Mouse (Mus musculus) midbrain, embryonic 13.5 days (tissue): ENCODE data around the gene Slc1a5. TPM values are rescaled to one million over a fixed set of nuclear protein-coding genes. Genes with fewer than 3 reads are reported as not detected.

ENCODE experiments used
- ATAC-seq: fragments of 200-750 bp; cut with Nextera tagmentation; 2 replicates; pipeline ENCODE4 v1.8.0; 2017; ENCODE audit warnings: mild to moderate bottlenecking, moderate TSS enrichment, moderate library complexity
- H3K27ac ChIP-seq: fragments of 300-500 bp; sonication (generic); 2 replicates; pipeline ENCODE4 v1.5.1; 2015; ENCODE audit warnings: inconsistent platforms, mild to moderate bottlenecking, moderate library complexity
- H3K27me3 ChIP-seq: fragments of 300-500 bp; sonication (generic); 2 replicates; pipeline ENCODE4 v1.6.1; 2015; ENCODE audit warnings: mild to moderate bottlenecking, inconsistent platforms
- H3K36me3 ChIP-seq: fragments of 300-500 bp; sonication (generic); 2 replicates; pipeline ENCODE4 v1.6.1; 2015; ENCODE audit warnings: mild to moderate bottlenecking, inconsistent platforms
- H3K4me1 ChIP-seq: fragments of 300-500 bp; sonication (generic); replicated peaks from 2 replicates; pipeline ENCODE4 v1.6.1; 2015; ENCODE audit warnings: inconsistent platforms
- H3K4me2 ChIP-seq: fragments of 300-500 bp; sonication (generic); replicated peaks from 2 replicates; pipeline ENCODE4 v1.6.1; 2015; ENCODE audit warnings: moderate library complexity, mild to moderate bottlenecking, inconsistent platforms
- H3K4me3 ChIP-seq: fragments of 300-500 bp; sonication (generic); replicated peaks from 2 replicates; pipeline ENCODE4 v1.5.1; 2015; ENCODE audit warnings: mild to moderate bottlenecking, inconsistent platforms
- H3K9ac ChIP-seq: fragments of 300-500 bp; sonication (generic); replicated peaks from 2 replicates; pipeline ENCODE4 v1.6.1; 2015; ENCODE audit warnings: mild to moderate bottlenecking, inconsistent platforms
- H3K9me3 ChIP-seq: fragments of 300-500 bp; sonication (generic); 2 replicates; pipeline ENCODE4 v1.6.1; 2016; ENCODE audit warnings: mild to moderate bottlenecking, inconsistent platforms
- WGBS: fragments of 180-500 bp; shearing (Covaris S2); methylation state at CpG from one replicate; pipeline ENCODE4 v1.1.7; 2015; 5-methylcytosine and 5-hydroxymethylcytosine counted together
- polyA plus RNA-seq: library from polyadenylated mRNA; unstranded; fragments of >200 nt; fragmentation: Nextera tagmentation; extraction: Ambion mirVana; gene quantifications from 2 replicates; pipeline ENCODE4 v1.2.1, GENCODE M21; 2015

Slc1a5 gene
- polyA plus RNA-seq, 1 experiment from 2014 or later = 14.9 TPM

DNA sequence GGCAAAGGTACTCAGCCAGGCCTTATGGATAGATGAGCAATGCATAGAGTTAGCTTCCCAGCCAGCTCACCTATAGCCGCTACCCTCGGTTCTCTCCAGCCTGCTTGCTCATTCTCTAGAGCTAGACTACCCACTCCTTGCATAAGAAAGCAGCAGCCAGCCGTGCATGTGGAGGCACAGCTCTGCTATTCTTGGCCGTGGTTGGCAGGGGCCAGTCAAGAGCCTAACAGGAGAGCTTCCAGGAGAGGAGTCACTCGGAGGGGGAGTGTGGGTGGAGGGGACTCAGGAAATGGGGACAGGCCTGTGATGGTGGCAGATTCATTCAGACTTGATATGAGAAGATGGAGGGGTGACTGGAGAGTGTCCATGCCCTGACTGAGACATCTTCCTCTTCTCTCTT, 42.6 kb downstream of the Slc1a5 start:
- WGBS = 82% methylated on average over 5 of the region's 5 CpGs
- H3K9ac ChIP-seq = 0 out of 2 replicates have a peak overlapping the region, but pooled peaks have one; percentile 2
- H3K27me3 ChIP-seq = no peaks in the 10 kb centered on the region
- no peak overlapping the region for H3K4me2 ChIP-seq
- no peak overlapping the region for H3K4me3 ChIP-seq
- no peak for ATAC-seq
- peaks cover 66% of the 10 kb centered on the region for H3K36me3 ChIP-seq
- no peak overlapping the region for H3K27ac ChIP-seq
- H3K9me3 ChIP-seq = no peaks in the 10 kb centered on the region
- peaks cover 55% of the 10 kb centered on the region for H3K4me1 ChIP-seq

DNA sequence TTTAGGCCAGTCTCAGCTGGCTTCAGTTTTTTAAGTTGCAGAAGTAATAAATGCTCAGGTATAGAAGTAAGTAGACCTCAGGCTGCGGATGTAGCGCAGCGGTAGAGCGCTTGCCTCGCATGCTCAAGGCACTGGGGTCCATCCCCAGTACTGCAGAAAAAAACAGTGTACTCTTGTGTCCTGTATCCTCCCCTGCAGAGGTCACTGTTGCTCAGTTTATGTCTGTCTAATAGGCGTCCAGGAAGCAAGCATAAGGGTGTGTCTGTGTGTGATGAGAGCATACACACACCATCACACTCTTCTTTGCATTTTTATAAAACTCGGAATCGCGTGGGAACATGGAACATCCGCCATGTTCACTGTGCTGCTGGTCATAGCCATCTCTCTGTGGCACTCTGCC, 44.6 kb downstream of the Slc1a5 start:
- Histone ChIP-seq H3K9ac (no peak overlapping the region), H3K9me3 (no peaks in the 10 kb centered on the region), H3K27ac (no peak overlapping the region), H3K4me2 (no peak overlapping the region), H3K27me3 (no peaks in the 10 kb centered on the region), H3K4me1 (peaks cover 34% of the 10 kb centered on the region), H3K4me3 (no peak overlapping the region), H3K36me3 (peaks cover 86% of the 10 kb centered on the region)
- WGBS = 83% methylated on average over 10 of the region's 10 CpGs
- ATAC-seq = no peak

GRCm38 (mm10) chr7:16826571-16826970, 45.4 kb downstream of the Slc1a5 start:
- no peak for ATAC-seq
- Histone ChIP-seq H3K4me2 (no peak overlapping the region), H3K36me3 (peaks cover 94% of the 10 kb centered on the region), H3K27me3 (no peaks in the 10 kb centered on the region), H3K9me3 (no peaks in the 10 kb centered on the region), H3K4me3 (no peak overlapping the region), H3K9ac (no peak overlapping the region), H3K27ac (no peak overlapping the region), H3K4me1 (peaks cover 27% of the 10 kb centered on the region)
- 79% methylated on average over 5 of the region's 5 CpGs for WGBS

DNA sequence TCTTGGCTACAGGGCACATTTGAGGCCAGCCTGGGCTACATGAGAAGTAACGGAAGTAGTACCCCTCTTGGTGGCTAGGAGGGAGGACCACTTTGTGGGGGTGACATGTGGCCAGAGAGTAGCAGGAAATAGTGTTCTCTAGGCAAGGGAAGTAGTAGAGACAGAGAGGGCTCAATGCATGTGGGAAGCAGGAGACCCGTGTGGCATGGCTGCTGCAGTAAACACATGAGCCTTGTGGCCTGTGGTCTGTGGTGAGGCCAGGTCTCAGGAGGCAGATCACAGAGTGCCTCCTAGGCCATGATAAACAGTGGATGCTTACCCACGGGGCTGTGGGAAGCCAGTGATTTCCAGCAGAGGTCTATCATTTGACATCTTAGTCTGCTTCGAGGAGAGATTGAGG, 46.1 kb downstream of the Slc1a5 start:
- 86% methylated on average over 4 of the region's 4 CpGs for WGBS

DNA sequence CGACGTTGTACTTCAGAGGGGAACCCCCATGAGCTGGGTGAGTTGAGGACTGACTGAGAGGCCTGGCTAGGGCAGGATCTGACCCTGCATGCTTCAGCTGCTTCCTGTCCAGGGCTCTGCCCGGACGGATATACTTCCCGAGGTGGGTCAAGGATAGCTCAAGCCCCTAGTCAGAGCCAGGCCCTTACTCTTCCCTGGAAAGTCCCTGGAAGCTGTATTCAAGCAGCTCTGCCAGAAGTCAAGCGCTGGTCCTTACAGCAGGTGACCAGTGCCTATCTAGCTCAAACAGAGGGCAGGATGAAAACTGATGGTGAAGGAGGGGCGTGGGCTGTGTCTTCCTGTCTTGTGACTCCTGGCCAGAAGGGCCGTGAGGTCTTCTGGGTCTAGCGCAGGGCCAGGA, 49.3 kb downstream of the Slc1a5 start:
- 91% methylated on average over 9 of the region's 9 CpGs for WGBS

More for the DNA sequence above, 46.1 kb downstream of the Slc1a5 start:
- H3K27ac ChIP-seq = no peak overlapping the region
- no peak overlapping the region for H3K4me2 ChIP-seq
- H3K36me3 ChIP-seq = peaks cover 98% of the 10 kb centered on the region
- no peak overlapping the region for H3K9ac ChIP-seq
- no peak overlapping the region for H3K4me3 ChIP-seq
- no peaks in the 10 kb centered on the region for H3K27me3 ChIP-seq
- H3K9me3 ChIP-seq = no peaks in the 10 kb centered on the region
- H3K4me1 ChIP-seq = peaks cover 19% of the 10 kb centered on the region
- no peak for ATAC-seq

DNA sequence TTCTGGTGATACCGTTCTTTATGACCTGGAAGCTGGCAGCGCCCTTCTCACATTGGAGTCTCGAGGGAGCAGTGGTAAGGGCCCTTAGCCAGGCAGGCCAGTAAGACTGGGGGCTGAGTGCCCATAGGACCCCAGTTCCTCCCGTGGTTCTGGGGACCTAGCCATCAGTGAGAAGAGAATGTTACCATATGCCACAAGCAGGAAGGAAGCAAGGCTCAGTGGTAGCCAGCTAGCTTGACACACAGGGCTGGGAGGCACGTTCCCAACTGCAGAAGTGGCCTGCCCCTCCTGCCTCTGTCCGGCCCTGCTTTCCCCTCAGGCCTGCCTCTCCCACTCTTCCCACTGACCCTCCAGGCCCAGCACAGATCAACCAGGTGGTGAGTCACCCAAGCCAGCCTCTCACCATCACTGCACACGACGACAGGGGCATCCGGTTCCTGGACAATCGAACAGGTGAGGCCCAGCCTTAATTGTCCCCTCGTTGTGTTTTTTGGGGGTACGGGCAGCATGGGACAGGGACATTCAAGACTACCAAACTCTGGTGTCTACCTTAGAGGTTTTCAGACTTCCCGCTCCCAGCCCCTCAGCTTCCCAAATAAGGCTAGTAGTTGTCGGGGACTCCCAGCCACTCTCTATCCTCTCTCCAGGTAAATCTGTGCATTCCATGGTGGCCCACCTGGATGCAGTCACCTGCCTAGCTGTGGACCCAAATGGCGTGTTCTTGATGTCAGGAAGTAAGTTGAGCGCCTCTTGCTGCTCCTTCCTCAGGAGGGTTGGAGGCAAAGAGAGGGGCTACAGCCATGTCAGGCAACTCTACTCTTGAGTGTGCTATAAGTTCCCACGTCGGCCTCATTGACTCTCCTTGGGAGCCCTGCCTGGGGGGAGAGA, 57.0 kb downstream of the Slc1a5 start:
- Histone ChIP-seq H3K36me3 (peaks cover 78% of the 10 kb centered on the region), H3K4me3 (no peak overlapping the region), H3K4me2 (no peak overlapping the region), H3K27ac (no peak overlapping the region), H3K9ac (no peak overlapping the region), H3K27me3 (no peaks in the 10 kb centered on the region), H3K9me3 (no peaks in the 10 kb centered on the region), H3K4me1 (peaks cover 5% of the 10 kb centered on the region)
- 96% methylated on average over 18 of the region's 18 CpGs for WGBS
- no peak for ATAC-seq

More for the DNA sequence above, 49.3 kb downstream of the Slc1a5 start:
- H3K27me3 ChIP-seq = no peaks in the 10 kb centered on the region
- no peaks in the 10 kb centered on the region for H3K9me3 ChIP-seq
- no peak overlapping the region for H3K9ac ChIP-seq
- H3K4me1 ChIP-seq = 0 out of 2 replicates have a peak, but pooled peaks cover 2% of the 10 kb centered on the region
- ATAC-seq = no peak
- H3K36me3 ChIP-seq = peaks cover 100% of the 10 kb centered on the region
- H3K4me2 ChIP-seq = no peak overlapping the region
- no peak overlapping the region for H3K27ac ChIP-seq
- H3K4me3 ChIP-seq = no peak overlapping the region

GRCm38 (mm10) chr7:16838804-16839426, 57.8 kb downstream of the Slc1a5 start:
- H3K4me2 ChIP-seq = no peak overlapping the region
- H3K9ac ChIP-seq = no peak overlapping the region
- H3K4me3 ChIP-seq = no peak overlapping the region
- H3K4me1 ChIP-seq = peaks cover 13% of the 10 kb centered on the region
- ATAC-seq = no peak
- no peaks in the 10 kb centered on the region for H3K9me3 ChIP-seq
- H3K27me3 ChIP-seq = no peaks in the 10 kb centered on the region
- 90% methylated on average over 6 of the region's 6 CpGs for WGBS
- H3K27ac ChIP-seq = no peak overlapping the region
- H3K36me3 ChIP-seq = peaks cover 70% of the 10 kb centered on the region

DNA sequence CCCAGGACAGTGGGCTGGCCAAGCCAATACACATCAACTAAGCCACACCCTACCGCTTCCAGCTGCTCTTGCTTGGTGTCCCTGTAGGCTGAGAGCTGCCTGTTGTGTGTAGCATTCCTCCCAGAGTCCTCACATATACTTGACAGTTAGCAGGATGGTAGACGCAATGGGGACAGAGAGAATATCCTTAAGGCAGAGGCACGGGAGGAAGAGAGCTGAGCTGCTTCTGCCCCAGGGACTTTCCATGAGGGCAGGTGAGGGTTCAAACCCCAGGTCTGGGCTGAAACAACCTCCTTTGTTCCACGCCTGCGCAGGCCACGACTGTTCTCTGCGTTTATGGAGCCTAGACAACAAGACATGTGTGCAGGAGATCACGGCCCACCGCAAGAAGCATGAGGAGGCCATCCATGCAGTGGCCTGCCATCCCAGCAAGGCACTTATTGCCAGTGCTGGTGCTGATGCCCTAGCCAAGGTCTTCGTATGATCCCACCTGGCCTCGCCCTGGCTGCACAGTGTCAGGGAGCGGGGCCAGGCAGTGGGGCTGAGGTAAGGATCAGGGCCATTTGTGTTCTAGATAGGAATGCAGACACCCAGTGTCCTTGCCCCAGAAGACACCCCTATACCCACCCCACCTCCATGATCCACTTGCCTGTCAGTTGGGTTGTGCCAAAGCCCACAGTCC, 58.4 kb downstream of the Slc1a5 start:
- Histone ChIP-seq H3K27me3 (no peaks in the 10 kb centered on the region), H3K9ac (no peak overlapping the region), H3K4me1 (peaks cover 18% of the 10 kb centered on the region), H3K36me3 (peaks cover 64% of the 10 kb centered on the region), H3K27ac (no peak overlapping the region), H3K9me3 (no peaks in the 10 kb centered on the region), H3K4me2 (no peak overlapping the region), H3K4me3 (no peak overlapping the region)
- WGBS = 93% methylated on average over 12 of the region's 12 CpGs
- ATAC-seq = no peak

GRCm38 (mm10) chr7:16840109-16840491, 59.0 kb downstream of the Slc1a5 start:
- Histone ChIP-seq H3K27ac (no peak overlapping the region), H3K9ac (no peak overlapping the region), H3K4me1 (peaks cover 23% of the 10 kb centered on the region), H3K36me3 (peaks cover 59% of the 10 kb centered on the region), H3K4me2 (no peak overlapping the region), H3K9me3 (no peaks in the 10 kb centered on the region), H3K4me3 (no peak overlapping the region), H3K27me3 (no peaks in the 10 kb centered on the region)
- 92% methylated on average over 2 of the region's 2 CpGs for WGBS
- ATAC-seq = no peak

DNA sequence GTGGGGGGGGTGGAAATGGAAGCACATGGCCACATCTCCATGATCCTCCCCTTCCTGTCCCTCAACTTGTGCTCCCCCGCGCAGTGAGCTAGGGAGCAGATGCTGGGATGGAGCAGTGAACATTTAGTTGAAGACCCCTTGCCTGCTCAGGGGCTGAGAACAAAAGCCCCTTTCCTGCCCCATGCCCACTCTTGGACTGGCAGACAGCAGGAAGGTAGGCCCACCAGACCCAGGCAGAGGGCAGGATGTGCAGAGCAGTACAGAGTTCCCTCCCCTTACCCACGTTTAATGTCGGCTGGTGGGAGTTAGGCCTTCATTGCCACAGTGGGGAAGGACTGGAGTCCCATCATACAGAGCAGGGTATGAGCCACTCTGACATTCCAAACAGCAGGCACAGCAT, 59.9 kb downstream of the Slc1a5 start:
- Histone ChIP-seq H3K4me3 (no peak overlapping the region), H3K36me3 (peaks cover 51% of the 10 kb centered on the region), H3K27me3 (no peaks in the 10 kb centered on the region), H3K27ac (peak overlapping the region; percentile 54; the same call in 1 of the 2 replicates), H3K9ac (no peak overlapping the region), H3K9me3 (no peaks in the 10 kb centered on the region), H3K4me2 (no peak overlapping the region), H3K4me1 (peaks cover 30% of the 10 kb centered on the region)
- 76% methylated on average over 4 of the region's 4 CpGs for WGBS
- ATAC-seq = no peak

GRCm38 (mm10) chr7:16841561-16842560, 60.7 kb downstream of the Slc1a5 start:
- peaks cover 49% of the 10 kb centered on the region for H3K36me3 ChIP-seq
- H3K4me1 ChIP-seq = peaks cover 30% of the 10 kb centered on the region
- peak; percentile 3; the same call in 1 of the 2 replicates for ATAC-seq
- H3K9ac ChIP-seq = peak overlapping the region; percentile 73
- peak overlapping the region; percentile 62 for H3K4me3 ChIP-seq
- H3K9me3 ChIP-seq = no peaks in the 10 kb centered on the region
- 48% methylated on average over 11 of the region's 11 CpGs for WGBS
- peak overlapping the region; percentile 91 for H3K4me2 ChIP-seq
- H3K27me3 ChIP-seq = no peaks in the 10 kb centered on the region
- peak overlapping the region; percentile 54 for H3K27ac ChIP-seq
